ENCODE assay signal across 30 mouse cellular contexts in the genomic region with DNA sequence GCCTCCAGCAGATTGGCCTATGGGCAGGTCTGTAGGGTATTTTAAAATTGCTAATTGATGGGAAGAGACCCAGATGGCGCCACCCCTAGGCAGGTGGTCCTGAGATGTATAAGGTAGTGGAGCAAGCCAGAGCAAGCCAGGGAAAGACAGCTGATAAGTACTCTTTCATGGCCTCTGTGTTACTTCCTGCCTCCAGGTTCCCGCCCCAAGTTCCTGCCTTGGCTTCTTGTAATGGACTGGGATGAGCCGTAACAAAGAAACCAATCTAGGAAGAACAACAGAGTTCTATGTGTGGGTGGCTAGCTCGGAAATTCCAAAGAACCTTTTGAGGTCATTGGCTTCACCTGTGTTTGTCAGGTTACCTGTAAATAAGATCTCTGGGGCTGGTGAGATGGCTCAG. TPM values are rescaled to one million over a fixed set of nuclear protein-coding genes. Genes with fewer than 3 reads are reported as not detected.
"Had no signal": no experiment of that assay in that cellular context is flagged by ENCODE, and none has a peak within 500 bp of the region (broad histone marks: within the 10 kb centered on the region; RNA-seq: fewer than 3 reads in every experiment).

No protein-coding gene starts in this region.

- H3K36me3 ChIP-seq: heart, embryonic 13.5 days; heart, embryonic 15.5 days; hindbrain, embryonic 13.5 days; hindbrain, embryonic 15.5 days; kidney, embryonic 15.5 days; limb, embryonic 10.5 days; limb, embryonic 12.5 days; liver, embryonic 13.5 days; liver, embryonic 15.5 days had no signal

- H3K4me2 ChIP-seq: heart, embryonic 11.5 days; heart, embryonic 13.5 days; heart, embryonic 15.5 days; hindbrain, embryonic 13.5 days; hindbrain, embryonic 15.5 days; kidney, embryonic 15.5 days; limb, embryonic 12.5 days; liver, embryonic 11.5 days; liver, embryonic 13.5 days; liver, embryonic 15.5 days had no signal

- H3K9me3 ChIP-seq: heart, embryonic 13.5 days; heart, embryonic 15.5 days; hindbrain, embryonic 13.5 days; hindbrain, embryonic 15.5 days; kidney, embryonic 15.5 days; limb, embryonic 10.5 days; limb, embryonic 12.5 days; liver, embryonic 13.5 days; liver, embryonic 15.5 days had no signal

- ATAC-seq: hindbrain, postnatal 0 days; intestine, embryonic 16.5 days had no signal

- H3K27me3 ChIP-seq: heart, embryonic 13.5 days; heart, embryonic 15.5 days; hindbrain, embryonic 13.5 days; hindbrain, embryonic 15.5 days; limb, embryonic 12.5 days; liver, embryonic 15.5 days had no signal

- DNase-seq: gastrocnemius, adult 2 months; gastrocnemius, postnatal 10 days; gastrocnemius, postnatal 25 days; heart, adult 2 months; heart, postnatal 14 days; heart, postnatal 36 days; kidney, adult 11 months; kidney, adult 2 months; kidney, adult 9 months; kidney, postnatal 14 days; kidney, postnatal 36 days; layer of hippocampus, adult 9-11 months; layer of hippocampus, postnatal 36 days; liver; liver, embryonic 13.5 days had no signal

- H3K4me3 ChIP-seq: gastrocnemius, adult 2 months; heart, adult 2 months; heart, embryonic 13.5 days; heart, embryonic 15.5 days; hindbrain, embryonic 13.5 days; hindbrain, embryonic 15.5 days; kidney, embryonic 15.5 days; limb, embryonic 10.5 days; limb, embryonic 12.5 days; liver, embryonic 13.5 days; liver, embryonic 15.5 days had no signal

- H3K9ac ChIP-seq: heart, embryonic 13.5 days; heart, embryonic 15.5 days; hindbrain, embryonic 13.5 days; hindbrain, embryonic 15.5 days; kidney, embryonic 15.5 days; limb, embryonic 12.5 days; liver, embryonic 13.5 days; liver, embryonic 15.5 days had no signal

- H3K4me1 ChIP-seq: heart, embryonic 13.5 days; heart, embryonic 15.5 days had no signal

- H3K27ac ChIP-seq: gastrocnemius, adult 2 months; heart, adult 2 months; heart, embryonic 13.5 days; heart, embryonic 15.5 days; hindbrain, embryonic 13.5 days; hindbrain, embryonic 15.5 days; hindbrain, postnatal 0 days; kidney, embryonic 15.5 days; kidney, postnatal 0 days; limb, embryonic 10.5 days; limb, embryonic 12.5 days; liver, embryonic 13.5 days; liver, embryonic 15.5 days had no signal

RNA-seq across cellular contexts. Expression of gene Cybrd1, which starts 49.5 kb away (rescaled TPM):
- total RNA-seq: granulocyte monocyte progenitor cell, adult 5-6 weeks; hematopoietic stem cell, adult 5-6 weeks had no signal
